8 mouse cellular contexts compared by ENCODE assay signal in the genomic region with DNA sequence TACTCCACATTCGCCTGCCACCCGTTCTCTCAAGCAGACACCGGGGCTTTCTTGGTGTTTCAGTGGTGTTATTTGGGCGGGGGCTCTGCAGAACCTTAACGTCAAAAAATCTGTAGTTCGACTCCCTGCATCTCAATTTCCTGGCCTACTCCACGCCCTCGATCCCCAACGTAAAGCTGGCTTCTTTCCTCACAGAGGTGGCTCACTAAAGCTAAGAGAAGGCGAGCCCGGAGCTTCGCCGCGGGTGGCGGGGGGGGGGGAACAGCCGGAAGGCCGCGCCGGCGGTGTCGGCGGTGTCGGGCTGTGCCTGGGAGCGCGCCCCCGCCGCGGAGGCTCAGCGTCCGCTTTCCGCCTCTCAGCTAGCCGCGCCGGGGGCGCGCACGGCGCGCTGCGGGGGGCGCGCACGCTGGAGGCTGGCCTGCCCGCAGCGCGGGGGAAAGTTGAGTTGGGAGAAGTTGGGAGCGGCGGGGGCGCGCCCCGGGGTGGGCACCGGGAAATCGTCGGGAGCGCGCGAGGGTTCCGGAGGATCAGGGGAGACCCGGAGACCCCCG. TPM values are rescaled to one million over a fixed set of nuclear protein-coding genes. Genes with fewer than 3 reads are reported as not detected.
DNase-seq lines count a peak whose midpoint lies in the region; ATAC-seq and TF ChIP-seq lines count a peak whose summit lies in the region.

No protein-coding gene starts in this region.

- peak overlapping the region; percentile 69 for H3K4me3 ChIP-seq in heart, adult 2 months
- H3K4me3 ChIP-seq in kidney, adult 2 months (ENCODE audit: insufficient read depth, low read depth, low read length): peak overlapping the region; percentile 70
- H3K4me3 ChIP-seq in liver, embryonic 11.5 days (ENCODE audit: low read depth, low read length): peak overlapping the region; percentile 77

- H3K27me3 ChIP-seq in heart, adult 2 months (ENCODE audit: control insufficient read depth, insufficient read depth, low read length): no peaks in the 10 kb centered on the region
- H3K27me3 ChIP-seq in kidney, adult 2 months (replicated peaks; ENCODE audit: control insufficient read depth, insufficient read depth, low read length): no peaks in the 10 kb centered on the region
- no peaks in the 10 kb centered on the region for H3K27me3 ChIP-seq in liver, embryonic 11.5 days (replicated peaks; ENCODE audit: control insufficient read depth, insufficient read depth, low read length)
- H3K27me3 ChIP-seq in splenic B cell, adult 2 months (ENCODE audit: control insufficient read depth, insufficient read depth, low read length, poor library complexity, severe bottlenecking): no peaks in the 10 kb centered on the region

- peak; percentile 60 for TF ChIP-seq POLR2A in heart, adult 2 months (IDR thresholded peaks at IDR 0.05; ENCODE audit: insufficient read depth, low read depth, low read length)
- no peak for TF ChIP-seq POLR2A in kidney, adult 2 months (IDR thresholded peaks at IDR 0.05; ENCODE audit: low read depth, low read length)

- WGBS in heart, adult 2 months: under 1% methylated on average over 58 of the region's 60 CpGs
- WGBS in kidney, adult 2 months: under 1% methylated on average over 58 of the region's 60 CpGs
- 1% methylated on average over 57 of the region's 60 CpGs for WGBS in liver, embryonic 11.5 days

- peaks cover 8% of the 10 kb centered on the region for H3K4me1 ChIP-seq in heart, adult 2 months (ENCODE audit: control insufficient read depth, insufficient read depth, low read length)
- H3K4me1 ChIP-seq in kidney, adult 2 months (ENCODE audit: control insufficient read depth, insufficient read depth, low read length): peaks cover 16% of the 10 kb centered on the region; the same call in 1 of the 2 replicates
- peaks cover 50% of the 10 kb centered on the region for H3K4me1 ChIP-seq in liver, embryonic 11.5 days (replicated peaks; ENCODE audit: control insufficient read depth, insufficient read depth, low read length)

- TF ChIP-seq CTCF in heart, adult 2 months (IDR thresholded peaks at IDR 0.05): no peak
- TF ChIP-seq CTCF in kidney, adult 2 months (conservative IDR thresholded peaks at IDR 0.05; ENCODE audit: insufficient read depth, insufficient read length, low read depth, low read length): no peak

- H3K4me2 ChIP-seq in liver, embryonic 11.5 days: peak overlapping the region; percentile 90

- H3K79me2 ChIP-seq in heart, adult 2 months (replicated peaks; ENCODE audit: control insufficient read depth, insufficient read depth, low read length): peaks cover 3% of the 10 kb centered on the region; the same call in 1 of the 2 replicates

- TF ChIP-seq EP300 in heart, adult 2 months (IDR thresholded peaks at IDR 0.05; ENCODE audit: insufficient read depth, low read depth, low read length): no peak

- intact Hi-C loops in heart, adult 2 months (cut with DNase I): loop anchor here (2.0 to 5.0 kb wide), 2 partner anchors 26 to 152 kb away; partner anchors contain the start of gene Abcf2

- peak overlapping the region; percentile 86 for H3K9ac ChIP-seq in heart, adult 2 months (ENCODE audit: low read depth, low read length)
- H3K9ac ChIP-seq in liver, embryonic 11.5 days (ENCODE audit: low read depth, low read length): peak overlapping the region; percentile 89

- peak; percentile 81 for DNase-seq in cerebellum, adult 11-12 months
- DNase-seq in embryo, embryonic 9.5 days (ENCODE audit: extremely low spot score): peak; percentile 88
- peak; percentile 90 to 93 for DNase-seq in heart, adult 2 months
- DNase-seq in kidney, adult 2 months: peak; percentile 90
- DNase-seq in liver, embryonic 11.5 days (ENCODE audit: low spot score): peak; percentile 88
- peak; percentile 61 to 77 for DNase-seq in natural killer cell, adult 2 months (ENCODE audit: low spot score in 2 of 2)
- peak; percentile 91 for DNase-seq in splenic B cell, adult 2 months (ENCODE audit: low read depth, low spot score)

- H3K9me3 ChIP-seq in liver, embryonic 11.5 days (ENCODE audit: control insufficient read depth, low read length): no peaks in the 10 kb centered on the region

- H3K27ac ChIP-seq in heart, adult 2 months: peak overlapping the region; percentile 98
- peak overlapping the region; percentile 99 for H3K27ac ChIP-seq in kidney, adult 2 months (ENCODE audit: insufficient read depth, low read depth, low read length)
- peak overlapping the region; percentile 92 for H3K27ac ChIP-seq in liver, embryonic 11.5 days (ENCODE audit: low read depth, low read length)

- no peaks in the 10 kb centered on the region for H3K36me3 ChIP-seq in heart, adult 2 months (ENCODE audit: control insufficient read depth, insufficient read depth, low read length)
- no peaks in the 10 kb centered on the region; the same call in 1 of the 2 replicates for H3K36me3 ChIP-seq in kidney, adult 2 months (ENCODE audit: control insufficient read depth, insufficient read depth, low read length)
- H3K36me3 ChIP-seq in liver, embryonic 11.5 days (ENCODE audit: control insufficient read depth, insufficient read depth, low read length): peaks cover 3% of the 10 kb centered on the region; the same call in 1 of the 2 replicates
- H3K36me3 ChIP-seq in splenic B cell, adult 2 months (ENCODE audit: control insufficient read depth, insufficient read depth, low read length, poor library complexity, severe bottlenecking): 0 out of 2 replicates have a peak, but pooled peaks cover 4% of the 10 kb centered on the region

- no peak for ATAC-seq in cerebellum, adult (ENCODE audit: insufficient number of reproducible peaks, low FRiP score, low TSS enrichment)
- ATAC-seq in liver, embryonic 11.5 days (replicated peaks; ENCODE audit: low FRiP score): peak; percentile 53

RNA-seq across cellular contexts. Expression of gene Slc4a2, which starts 1.3 kb away (rescaled TPM):
- 10 to 100 TPM; 22.4 to 25.9 TPM for total RNA-seq in heart, adult 2 months (2021)
- polyA plus RNA-seq in heart, adult 2 months (2012; rRNA removed): 37.9 and 41.2 TPM in 2 replicates
- polyA plus RNA-seq in kidney, adult 2 months (2012; rRNA removed): 56.8 and 66.9 TPM in 2 replicates
- 20.5 and 22.4 TPM in 2 replicates for polyA plus RNA-seq in liver, embryonic 11.5 days (2014; fragmentation: Nextera tagmentation; extraction: Ambion mirVana)

RNA-seq across cellular contexts. Expression of gene Cdk5, which starts 1.6 kb away (rescaled TPM):
- total RNA-seq in heart, adult 2 months (2021): 10 to 100 TPM; 19.9 to 21.7 TPM
- polyA plus RNA-seq in heart, adult 2 months (2012; rRNA removed): 42.7 and 51.8 TPM in 2 replicates
- polyA plus RNA-seq in kidney, adult 2 months (2012; rRNA removed): 78.0 and 83.2 TPM in 2 replicates
- 25.2 and 25.9 TPM in 2 replicates for polyA plus RNA-seq in liver, embryonic 11.5 days (2014; fragmentation: Nextera tagmentation; extraction: Ambion mirVana)

RNA-seq across cellular contexts. Expression of gene Asic3, which starts 11.7 kb away (rescaled TPM):
- under 1 TPM in 1 of 2 experiments, not detected in 1; 0.14 TPM for total RNA-seq in heart, adult 2 months (2021)
- polyA plus RNA-seq in heart, adult 2 months (2012; rRNA removed): 0.32 and 0.59 TPM in 2 replicates
- 0.20 and 0.33 TPM in 2 replicates for polyA plus RNA-seq in kidney, adult 2 months (2012; rRNA removed)
- 0.19 TPM in 1 of 2 replicates, not detected in the other for polyA plus RNA-seq in liver, embryonic 11.5 days (2014; fragmentation: Nextera tagmentation; extraction: Ambion mirVana)

RNA-seq across cellular contexts. Expression of gene Fastk, which starts 20.2 kb away (rescaled TPM):
- total RNA-seq in heart, adult 2 months (2021): 100 to 1,000 TPM; 287 to 328 TPM
- polyA plus RNA-seq in heart, adult 2 months (2012; rRNA removed): 609 and 613 TPM in 2 replicates
- polyA plus RNA-seq in kidney, adult 2 months (2012; rRNA removed): 291 and 403 TPM in 2 replicates
- 95.1 and 101 TPM in 2 replicates for polyA plus RNA-seq in liver, embryonic 11.5 days (2014; fragmentation: Nextera tagmentation; extraction: Ambion mirVana)

RNA-seq across cellular contexts. Expression of gene Tmub1, which starts 22.7 kb away (rescaled TPM):
- 10 to 100 TPM; 10.4 to 13.9 TPM for total RNA-seq in heart, adult 2 months (2021)
- 28.5 and 34.0 TPM in 2 replicates for polyA plus RNA-seq in heart, adult 2 months (2012; rRNA removed)
- 60.0 and 68.9 TPM in 2 replicates for polyA plus RNA-seq in kidney, adult 2 months (2012; rRNA removed)
- polyA plus RNA-seq in liver, embryonic 11.5 days (2014; fragmentation: Nextera tagmentation; extraction: Ambion mirVana): 12.3 and 12.4 TPM in 2 replicates
